Mouse (Mus musculus) lung, embryonic 16.5 days (tissue): ENCODE measurements around the gene Crocc2. TPM values are rescaled to one million over a fixed set of nuclear protein-coding genes. Genes with fewer than 3 reads are reported as not detected.

Experiments
- ATAC-seq: fragments of 200-750 bp; cut with Nextera tagmentation; 2 replicates; pipeline ENCODE4 v1.8.0; 2017; ENCODE audit warnings: low read depth, mild to moderate bottlenecking, moderate library complexity
- H3K27ac ChIP-seq: fragments of 300-500 bp; sonication (generic); 2 replicates; pipeline ENCODE4 v1.5.1; 2014; ENCODE audit warnings: mild to moderate bottlenecking, control low read depth, low read length
- H3K27me3 ChIP-seq: fragments of 300-500 bp; sonication (generic); 2 replicates; pipeline ENCODE4 v1.6.1; 2014; ENCODE audit warnings: low read depth, low read length, mixed read lengths; ENCODE audit not compliant: control insufficient read depth, insufficient read depth
- H3K36me3 ChIP-seq: fragments of 300-500 bp; sonication (generic); 2 replicates; pipeline ENCODE4 v1.6.1; 2014; ENCODE audit warnings: low read length; ENCODE audit not compliant: control insufficient read depth, insufficient read depth
- H3K4me1 ChIP-seq: fragments of 300-500 bp; sonication (generic); replicated peaks from 2 replicates; pipeline ENCODE4 v1.6.1; 2014; ENCODE audit warnings: low read length, mixed read lengths; ENCODE audit not compliant: control insufficient read depth, insufficient read depth
- H3K4me2 ChIP-seq: fragments of 300-500 bp; sonication (generic); 2 replicates; pipeline ENCODE4 v1.6.1; 2014; ENCODE audit warnings: low read depth, low read length, control low read depth
- H3K4me3 ChIP-seq: fragments of 300-500 bp; sonication (generic); 2 replicates; pipeline ENCODE4 v1.5.1; 2014; ENCODE audit warnings: mild to moderate bottlenecking, low read length, control low read depth
- H3K9ac ChIP-seq: fragments of 300-500 bp; sonication (generic); 2 replicates; pipeline ENCODE4 v1.6.1; 2014; ENCODE audit warnings: low read length, control low read depth
- H3K9me3 ChIP-seq: fragments of 300-500 bp; sonication (generic); 2 replicates; pipeline ENCODE4 v1.6.1; 2016; ENCODE audit warnings: low read length; ENCODE audit not compliant: control insufficient read depth
- WGBS: fragments of 180-500 bp; shearing (Covaris S2); extraction: QIAGEN DNeasy Blood & Tissue Kit; methylation state at CpG from one replicate; pipeline ENCODE4 v1.1.7; 2014; 5-methylcytosine and 5-hydroxymethylcytosine counted together
- microRNA-seq: library from miRNA; unstranded; fragments of <30 nt; microRNA quantifications from one replicate; pipeline ENCODE4, GENCODE M21; 2016
- polyA plus RNA-seq: library from polyadenylated mRNA; unstranded; fragments of >200 nt; fragmentation: Nextera tagmentation; extraction: Ambion mirVana; gene quantifications from 2 replicates; pipeline ENCODE4 v1.2.1, GENCODE M21; 2015

Crocc2 gene
- polyA plus RNA-seq, 1 experiment from 2014 or later, result 4.9 TPM

- Histone ChIP-seq H3K4me2 (no peak overlapping the region), H3K4me1 (no peaks in the 10 kb centered on the region), H3K36me3 (peaks cover 4% of the 10 kb centered on the region; the same call in 1 of the 2 replicates), H3K9me3 (no peaks in the 10 kb centered on the region), H3K9ac (no peak overlapping the region), H3K27me3 (no peaks in the 10 kb centered on the region), H3K27ac (no peak overlapping the region), H3K4me3 (no peak overlapping the region)
- ATAC-seq, result no peak
- 66% methylated on average over 3 of the region's 3 CpGs for WGBS
Observed at GRCm38 (mm10) chr1:93270516-93271240, 102.2 kb downstream of the Crocc2 start.

- WGBS, result 63% methylated on average over 5 of the region's 6 CpGs
Observed at GRCm38 (mm10) chr1:93271751-93272150, 103.2 kb downstream of the Crocc2 start.

GRCm38 (mm10) chr1:93272409-93272821 lies 103.9 kb downstream of the Crocc2 start:
- H3K4me2 ChIP-seq, result no peak overlapping the region
- H3K27me3 ChIP-seq, result no peaks in the 10 kb centered on the region
- H3K9ac ChIP-seq, result no peak overlapping the region
- no peaks in the 10 kb centered on the region for H3K4me1 ChIP-seq
- H3K27ac ChIP-seq, result no peak overlapping the region
- H3K9me3 ChIP-seq, result no peaks in the 10 kb centered on the region
- peak; percentile 65 for ATAC-seq
- H3K36me3 ChIP-seq, result peaks cover 4% of the 10 kb centered on the region; the same call in 1 of the 2 replicates
- no peak overlapping the region for H3K4me3 ChIP-seq
- 2% methylated on average over 16 of the region's 16 CpGs for WGBS

More at GRCm38 (mm10) chr1:93271751-93272150, 103.2 kb downstream of the Crocc2 start:
- no peak overlapping the region for H3K9ac ChIP-seq
- no peak overlapping the region for H3K4me2 ChIP-seq
- ATAC-seq, result no peak
- no peak overlapping the region for H3K27ac ChIP-seq
- peaks cover 4% of the 10 kb centered on the region; the same call in 1 of the 2 replicates for H3K36me3 ChIP-seq
- no peaks in the 10 kb centered on the region for H3K9me3 ChIP-seq
- H3K4me3 ChIP-seq, result no peak overlapping the region
- no peaks in the 10 kb centered on the region for H3K27me3 ChIP-seq
- H3K4me1 ChIP-seq, result no peaks in the 10 kb centered on the region

- ATAC-seq, result no peak
- Histone ChIP-seq H3K4me1 (no peaks in the 10 kb centered on the region), H3K27me3 (no peaks in the 10 kb centered on the region), H3K36me3 (peaks cover 4% of the 10 kb centered on the region; the same call in 1 of the 2 replicates), H3K9ac (no peak overlapping the region), H3K9me3 (no peaks in the 10 kb centered on the region), H3K4me3 (no peak overlapping the region), H3K27ac (no peak overlapping the region), H3K4me2 (no peak overlapping the region)
- 72% methylated on average over 6 of the region's 6 CpGs for WGBS
Observed at GRCm38 (mm10) chr1:93275561-93275960, 107.0 kb downstream of the Crocc2 start.

GRCm38 (mm10) chr1:93277041-93277440 lies 108.5 kb downstream of the Crocc2 start:
- WGBS, result 64% methylated on average over 7 of the region's 7 CpGs
- no peak for ATAC-seq
- no peaks in the 10 kb centered on the region for H3K4me1 ChIP-seq

More at GRCm38 (mm10) chr1:93277041-93277440, 108.5 kb downstream of the Crocc2 start:
- Histone ChIP-seq H3K36me3 (peaks cover 4% of the 10 kb centered on the region; the same call in 1 of the 2 replicates), H3K9ac (no peak overlapping the region), H3K4me3 (no peak overlapping the region), H3K27ac (no peak overlapping the region), H3K9me3 (no peaks in the 10 kb centered on the region), H3K27me3 (no peaks in the 10 kb centered on the region), H3K4me2 (no peak overlapping the region)

Small RNAs within 50 kb of the gene (microRNA-seq; reads per million reads assigned to microRNA genes)
- gene Mir6901, result not detected

Other genes with a start within 250 kb of the Crocc2 start
- gene Capn10, start 234.3 kb upstream of the Crocc2 start, polyA plus RNA-seq, result 27.5 and 29.2 TPM in 2 replicates
- gene Gpr35, start 217.9 kb upstream of the Crocc2 start, polyA plus RNA-seq, result 0.46 and 0.52 TPM in 2 replicates
- not detected in 2 replicates for gene Aqp12, start 162.4 kb upstream of the Crocc2 start, polyA plus RNA-seq
- gene Kif1a, start 66.8 kb upstream of the Crocc2 start, polyA plus RNA-seq, result 7.9 and 9.2 TPM in 2 replicates
- gene Agxt, start 33.5 kb upstream of the Crocc2 start, polyA plus RNA-seq, result 0.24 TPM in 1 of 2 replicates, not detected in the other
- gene 2310007B03Rik, start 7.8 kb upstream of the Crocc2 start, polyA plus RNA-seq, result 23.0 and 26.0 TPM in 2 replicates
- gene Sned1, start 67.1 kb downstream of the Crocc2 start, polyA plus RNA-seq, result 20.2 and 22.6 TPM in 2 replicates
- gene Mterf4, start 137.2 kb downstream of the Crocc2 start, polyA plus RNA-seq, result 34.2 and 36.4 TPM in 2 replicates
- 61.8 and 71.4 TPM in 2 replicates for gene Ppp1r7, start 174.1 kb downstream of the Crocc2 start, polyA plus RNA-seq
- gene Pask, start 174.8 kb downstream of the Crocc2 start, polyA plus RNA-seq, result 14.7 and 15.2 TPM in 2 replicates
- gene Ano7, start 205.2 kb downstream of the Crocc2 start, polyA plus RNA-seq, result 0.14 and 0.19 TPM in 2 replicates